Mouse (Mus musculus): ENCODE results near the gene 1600014C10Rik. TPM values are rescaled to one million over a fixed set of nuclear protein-coding genes. Genes with fewer than 3 reads are reported as not detected.

The 1600014C10Rik gene
- polyA plus RNA-seq, 1 experiment from 2014 or later, result 9.0 TPM

DNA sequence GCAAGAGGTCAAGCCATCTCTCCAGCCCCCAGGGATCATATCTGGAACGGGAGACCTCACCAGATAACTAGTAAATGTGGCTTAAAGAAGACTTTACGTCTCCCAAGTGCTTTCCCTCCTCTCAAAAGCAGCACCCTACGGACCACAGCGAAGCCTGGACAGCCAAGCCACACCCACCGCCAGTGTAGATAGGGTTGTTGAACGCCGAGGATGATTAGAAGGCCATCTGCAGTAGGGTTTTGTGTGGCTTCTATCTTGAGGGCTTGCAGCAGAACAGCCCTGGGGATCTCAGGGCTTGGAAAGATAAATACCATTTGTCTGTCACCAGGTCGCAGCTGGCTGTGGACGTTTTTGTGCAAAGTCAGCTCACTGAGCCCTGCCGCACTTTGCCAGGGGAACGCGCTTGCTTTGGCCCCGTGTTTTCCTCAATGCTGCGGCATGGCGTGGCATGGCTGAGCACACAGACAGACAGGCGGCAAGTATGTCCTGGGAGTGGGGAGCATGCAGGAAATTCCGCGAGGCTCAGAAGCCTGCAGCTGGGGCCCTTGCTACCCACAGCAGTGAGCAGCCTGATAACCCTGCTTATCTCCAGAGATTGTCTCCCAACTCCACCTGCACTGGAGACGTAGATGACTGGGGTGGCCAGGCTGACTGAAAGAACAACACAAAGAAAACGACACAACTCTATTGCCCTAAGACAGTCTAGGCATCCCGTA lies 15.9 kb upstream of the 1600014C10Rik start:
- DNase-seq, result no peak
- H3K27me3 ChIP-seq, result no peaks in the 10 kb centered on the region
- no peak overlapping the region for H3K9ac ChIP-seq
- peak overlapping the region; percentile 50 for H3K4me2 ChIP-seq
- peak; percentile 45 for ATAC-seq (ENCODE audit: low read depth)
- peak overlapping the region; percentile 4; the same call in 1 of the 2 replicates for H3K4me3 ChIP-seq (replicated peaks)
- H3K9me3 ChIP-seq (replicated peaks), result no peaks in the 10 kb centered on the region
- no peak overlapping the region for H3K27ac ChIP-seq
- WGBS (ENCODE audit: insufficient replicate concordance), result 19% methylated on average over 21 of the region's 21 CpGs
- H3K4me1 ChIP-seq (replicated peaks), result peaks cover 8% of the 10 kb centered on the region
- no peaks in the 10 kb centered on the region for H3K36me3 ChIP-seq

DNA sequence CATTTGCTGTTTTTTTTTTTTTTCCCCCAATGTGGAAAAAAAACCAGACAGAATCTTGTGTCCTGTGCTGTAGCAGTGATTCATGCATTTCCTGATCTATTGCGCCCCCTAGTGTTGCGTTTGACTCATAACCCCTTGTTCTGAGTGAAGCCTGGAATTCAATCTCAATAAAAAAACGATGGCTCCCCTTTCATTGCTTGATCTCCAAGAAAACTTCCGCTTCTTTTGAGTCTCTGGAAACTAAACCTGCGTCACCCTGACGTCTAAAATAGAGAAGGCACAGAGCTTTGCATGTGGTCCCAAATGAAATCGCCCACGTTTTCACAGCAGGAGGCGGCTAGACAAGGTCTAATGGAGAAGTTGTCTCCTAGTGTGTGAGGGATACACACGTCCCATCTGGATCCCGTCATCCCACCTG lies 15.3 kb upstream of the 1600014C10Rik start:
- ATAC-seq (ENCODE audit: low read depth) (no peak), DNase-seq (no peak)

GRCm38 (mm10) chr7:38173871-38174270 lies 9.1 kb upstream of the 1600014C10Rik start:
- Histone ChIP-seq H3K36me3 (no peaks in the 10 kb centered on the region), H3K9me3 (replicated peaks) (no peaks in the 10 kb centered on the region), H3K27ac (no peak overlapping the region), H3K27me3 (peaks cover 30% of the 10 kb centered on the region), H3K4me1 (replicated peaks) (peaks cover 6% of the 10 kb centered on the region; the same call in 1 of the 2 replicates), H3K4me3 (replicated peaks) (peak overlapping the region; percentile 23; the same call in 1 of the 2 replicates), H3K4me2 (peak overlapping the region; percentile 49), H3K9ac (no peak overlapping the region)
- 28% methylated on average over 14 of the region's 14 CpGs for WGBS (ENCODE audit: insufficient replicate concordance)
- no peak for ATAC-seq (ENCODE audit: low read depth)
- DNase-seq, result no peak

More for the DNA sequence above, 15.3 kb upstream of the 1600014C10Rik start:
- Histone ChIP-seq H3K27me3 (no peaks in the 10 kb centered on the region), H3K4me1 (replicated peaks) (peaks cover 8% of the 10 kb centered on the region), H3K4me3 (replicated peaks) (no peak overlapping the region), H3K9ac (no peak overlapping the region), H3K36me3 (no peaks in the 10 kb centered on the region), H3K4me2 (peak overlapping the region; percentile 50; the same call in 1 of the 2 replicates), H3K27ac (no peak overlapping the region), H3K9me3 (replicated peaks) (no peaks in the 10 kb centered on the region)
- WGBS (ENCODE audit: insufficient replicate concordance), result 17% methylated on average over 11 of the region's 11 CpGs

DNA sequence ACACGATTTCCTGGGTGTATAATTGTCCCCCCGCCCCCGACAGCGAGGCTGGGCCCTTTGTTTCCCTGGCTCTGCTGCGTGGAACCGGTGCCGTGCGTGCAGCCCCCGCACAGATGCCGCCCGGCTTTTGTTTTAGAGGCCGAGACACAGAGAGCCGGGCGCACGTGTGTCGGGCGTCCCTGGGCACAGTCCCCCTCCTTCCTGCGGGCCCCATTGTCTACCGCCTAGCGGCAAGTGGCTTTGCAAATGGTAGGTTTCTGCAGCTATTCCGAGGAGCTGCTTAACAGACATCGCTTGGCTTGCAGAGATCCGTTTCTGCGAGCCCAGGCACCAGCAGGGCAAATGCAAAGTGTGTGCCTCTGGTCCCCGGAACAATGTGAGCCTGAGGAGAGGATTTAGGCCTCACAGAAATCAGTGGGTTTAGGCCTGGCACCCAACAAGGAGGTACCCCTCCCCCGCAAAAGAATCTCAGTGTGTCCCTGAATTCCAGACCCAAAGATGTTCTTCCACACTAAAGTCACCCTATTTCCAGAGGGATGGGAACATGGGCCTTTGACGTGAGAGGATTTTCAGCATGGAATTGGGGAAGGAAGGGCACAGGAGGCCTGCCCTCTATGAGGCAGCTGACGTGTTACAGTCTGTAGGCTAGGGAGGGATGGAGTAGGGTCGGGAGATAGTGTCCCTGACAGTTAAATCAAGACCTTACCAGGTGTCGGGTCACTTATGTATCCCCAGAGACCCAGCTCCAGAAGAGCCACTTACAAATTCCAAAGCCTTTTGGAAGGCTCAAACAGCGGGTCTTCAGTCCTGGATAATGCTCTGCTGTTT lies 8.5 kb upstream of the 1600014C10Rik start:
- peaks cover 6% of the 10 kb centered on the region; the same call in 1 of the 2 replicates for H3K4me1 ChIP-seq (replicated peaks)
- no peak overlapping the region for H3K27ac ChIP-seq
- 13% methylated on average over 31 of the region's 31 CpGs for WGBS (ENCODE audit: insufficient replicate concordance)
- peak overlapping the region; percentile 49 for H3K4me2 ChIP-seq
- H3K9ac ChIP-seq, result no peak overlapping the region
- H3K9me3 ChIP-seq (replicated peaks), result no peaks in the 10 kb centered on the region
- ATAC-seq (ENCODE audit: low read depth) (no peak), DNase-seq (no peak)
- H3K36me3 ChIP-seq, result no peaks in the 10 kb centered on the region
- peaks cover 30% of the 10 kb centered on the region for H3K27me3 ChIP-seq
- peak overlapping the region; percentile 23; the same call in 1 of the 2 replicates for H3K4me3 ChIP-seq (replicated peaks)

DNA sequence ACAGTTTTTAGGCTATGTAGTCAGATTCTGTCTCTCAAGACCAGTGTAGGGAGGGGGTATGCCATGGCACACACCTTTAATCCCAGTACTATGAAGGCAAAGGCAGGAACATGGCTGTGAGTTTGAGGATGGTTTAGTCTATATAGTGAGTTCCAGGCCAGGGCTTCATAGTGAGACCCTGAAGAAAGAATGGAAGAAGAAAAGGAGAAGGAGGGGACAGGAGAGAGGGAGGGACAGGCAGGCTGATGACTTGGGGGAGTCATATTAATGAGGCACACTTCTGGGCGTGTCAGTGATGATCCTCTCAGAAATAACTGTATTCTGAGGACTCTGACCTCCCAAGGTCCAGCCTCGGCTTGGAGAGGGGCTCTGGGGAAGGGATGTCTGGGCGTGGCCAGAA lies 7.0 kb upstream of the 1600014C10Rik start:
- H3K27me3 ChIP-seq, result peaks cover 30% of the 10 kb centered on the region
- DNase-seq (no peak), ATAC-seq (ENCODE audit: low read depth) (no peak)
- H3K4me1 ChIP-seq (replicated peaks), result peaks cover 6% of the 10 kb centered on the region; the same call in 1 of the 2 replicates
- H3K36me3 ChIP-seq, result no peaks in the 10 kb centered on the region
- H3K9ac ChIP-seq, result no peak overlapping the region
- no peak overlapping the region for H3K4me3 ChIP-seq (replicated peaks)
- H3K4me2 ChIP-seq, result no peak overlapping the region
- WGBS (ENCODE audit: insufficient replicate concordance), result 42% methylated on average over 3 of the region's 3 CpGs
- no peaks in the 10 kb centered on the region for H3K9me3 ChIP-seq (replicated peaks)
- H3K27ac ChIP-seq, result no peak overlapping the region

DNA sequence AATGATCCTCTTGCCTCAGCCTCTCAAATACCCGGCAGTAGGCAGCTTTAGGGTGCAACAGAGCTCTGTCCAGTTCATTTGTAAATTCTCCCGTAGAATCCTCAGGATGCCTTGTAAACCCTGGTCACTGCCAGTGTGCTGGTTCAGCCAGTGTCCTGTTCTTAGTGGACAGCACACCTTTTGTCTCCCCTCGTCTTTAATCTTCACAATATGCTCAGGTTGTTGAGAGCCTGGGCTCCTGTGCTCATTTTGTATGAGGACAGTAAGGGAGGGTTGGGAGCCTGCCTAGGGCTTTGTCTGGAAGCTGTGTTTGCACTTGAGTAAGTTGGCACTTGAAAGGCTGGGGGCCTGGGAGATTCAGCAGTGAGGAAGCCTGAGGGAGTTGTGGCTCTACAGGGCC lies 3.1 kb upstream of the 1600014C10Rik start:
- Histone ChIP-seq H3K9ac (no peak overlapping the region), H3K27me3 (peaks cover 10% of the 10 kb centered on the region), H3K36me3 (no peaks in the 10 kb centered on the region), H3K9me3 (replicated peaks) (no peaks in the 10 kb centered on the region), H3K4me1 (replicated peaks) (peaks cover 27% of the 10 kb centered on the region), H3K4me2 (no peak overlapping the region), H3K4me3 (replicated peaks) (no peak overlapping the region), H3K27ac (no peak overlapping the region)
- WGBS (ENCODE audit: insufficient replicate concordance), result 57% methylated on average over 3 of the region's 3 CpGs
- DNase-seq (no peak), ATAC-seq (ENCODE audit: low read depth) (no peak)

DNA sequence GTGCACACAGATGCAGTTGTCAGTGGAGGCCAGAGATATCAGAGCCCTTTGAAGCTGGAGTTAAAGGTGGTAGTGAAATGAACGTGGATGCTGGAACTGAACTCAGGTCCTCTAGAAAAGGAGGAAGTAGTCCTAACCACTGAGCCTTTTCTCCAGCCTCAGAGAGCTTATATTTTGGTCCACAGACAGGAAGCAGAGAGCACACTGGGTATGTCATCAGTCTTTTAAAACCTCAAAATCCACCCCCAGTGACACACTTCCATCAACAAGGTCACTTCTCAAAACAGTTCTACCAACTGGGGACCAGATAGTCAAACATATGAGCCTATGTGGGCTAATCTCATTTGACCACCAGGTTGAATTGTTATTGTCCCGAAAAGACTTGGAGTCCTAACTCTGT lies 1.7 kb upstream of the 1600014C10Rik start:
- no peaks in the 10 kb centered on the region for H3K9me3 ChIP-seq (replicated peaks)
- H3K4me2 ChIP-seq, result no peak overlapping the region
- DNase-seq (no peak), ATAC-seq (ENCODE audit: low read depth) (no peak)
- no peak overlapping the region for H3K9ac ChIP-seq
- no peaks in the 10 kb centered on the region for H3K36me3 ChIP-seq
- no peak overlapping the region for H3K27ac ChIP-seq
- WGBS (ENCODE audit: insufficient replicate concordance), result 30% methylated on average over 2 of the region's 2 CpGs
- H3K4me3 ChIP-seq (replicated peaks), result no peak overlapping the region
- H3K4me1 ChIP-seq (replicated peaks), result peaks cover 32% of the 10 kb centered on the region
- no peaks in the 10 kb centered on the region for H3K27me3 ChIP-seq

DNA sequence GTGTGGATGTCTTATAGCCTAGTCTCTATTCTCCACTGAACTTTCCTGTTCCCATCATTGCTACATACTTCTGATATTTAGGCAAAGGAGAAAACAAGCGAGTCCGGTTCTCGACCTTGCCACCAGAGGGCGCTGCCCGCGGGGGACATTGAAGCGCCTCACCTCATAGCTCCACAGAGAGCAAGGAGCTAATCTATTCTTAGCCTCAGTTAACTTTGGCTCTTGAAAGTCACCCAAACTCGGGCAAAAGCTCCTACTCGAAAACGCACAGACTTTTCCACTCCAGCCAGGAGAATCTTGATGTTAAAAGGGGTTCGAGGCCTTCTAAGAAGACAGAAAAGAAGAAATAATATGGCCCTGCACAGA lies 438 bp upstream of the 1600014C10Rik start:
- Histone ChIP-seq H3K36me3 (no peaks in the 10 kb centered on the region), H3K4me2 (peak overlapping the region; percentile 91), H3K27ac (peak overlapping the region; percentile 75), H3K4me1 (replicated peaks) (peaks cover 32% of the 10 kb centered on the region), H3K4me3 (replicated peaks) (peak overlapping the region; percentile 71), H3K9me3 (replicated peaks) (no peaks in the 10 kb centered on the region), H3K27me3 (no peaks in the 10 kb centered on the region), H3K9ac (peak overlapping the region; percentile 73)
- ATAC-seq (ENCODE audit: low read depth) (peak; percentile 62), DNase-seq (peak; percentile 71)
- WGBS (ENCODE audit: insufficient replicate concordance), result 0% methylated on average over 11 of the region's 11 CpGs

DNA sequence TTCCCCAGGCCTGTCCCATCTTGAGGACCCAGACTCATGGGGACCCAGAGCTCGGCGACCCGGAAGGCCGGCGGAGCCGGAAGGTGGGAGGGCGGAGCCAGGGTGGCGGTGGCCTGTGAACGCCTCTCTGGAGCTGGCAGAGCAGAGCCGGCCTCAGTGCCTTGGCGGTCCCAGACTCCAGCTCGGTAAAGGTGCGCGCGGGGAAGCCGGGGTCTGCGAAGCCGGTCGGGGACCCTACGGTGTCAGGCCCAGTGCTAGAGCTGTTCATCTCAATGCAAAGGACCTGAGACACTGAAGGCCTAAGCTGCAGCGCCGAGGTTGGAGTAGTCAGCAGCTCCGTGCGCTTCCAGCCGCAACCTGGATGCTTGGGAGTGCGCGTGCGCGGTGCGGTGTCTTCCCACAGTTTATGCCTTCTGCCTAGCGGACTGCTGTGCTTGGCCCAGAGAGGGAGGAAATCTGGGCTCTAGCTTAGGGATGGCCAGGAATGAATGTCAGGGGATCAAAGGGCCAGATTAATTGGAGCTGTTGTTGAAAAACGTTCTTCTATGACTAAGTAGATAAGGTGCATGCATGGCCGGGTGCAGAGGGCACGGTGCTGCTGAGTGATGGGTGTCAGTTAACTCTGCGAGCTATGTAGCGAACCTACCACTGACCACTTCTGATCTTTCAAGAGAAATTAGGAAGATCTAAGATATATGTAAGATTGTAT lies 846 bp downstream of the 1600014C10Rik start:
- H3K4me1 ChIP-seq (replicated peaks), result peaks cover 38% of the 10 kb centered on the region
- H3K9ac ChIP-seq, result peak overlapping the region; percentile 73
- no peaks in the 10 kb centered on the region for H3K9me3 ChIP-seq (replicated peaks)
- H3K4me3 ChIP-seq (replicated peaks), result peak overlapping the region; percentile 71
- H3K27ac ChIP-seq, result peak overlapping the region; percentile 75
- ATAC-seq (ENCODE audit: low read depth), result peak; percentile 83
- no peaks in the 10 kb centered on the region for H3K36me3 ChIP-seq
- H3K27me3 ChIP-seq, result no peaks in the 10 kb centered on the region
- H3K4me2 ChIP-seq, result peak overlapping the region; percentile 91
- 2% methylated on average over 36 of the region's 36 CpGs for WGBS (ENCODE audit: insufficient replicate concordance)
- DNase-seq, result peak; percentile 71

- ATAC-seq (ENCODE audit: low read depth), result no peak
These were observed 1.4 kb downstream of the 1600014C10Rik start for GRCm38 (mm10) chr7:38184418-38184745.

GRCm38 (mm10) chr7:38184786-38185185 lies 1.8 kb downstream of the 1600014C10Rik start:
- Histone ChIP-seq H3K9me3 (replicated peaks) (no peaks in the 10 kb centered on the region), H3K9ac (peak overlapping the region; percentile 73; the same call in 1 of the 2 replicates), H3K4me1 (replicated peaks) (peaks cover 38% of the 10 kb centered on the region), H3K4me2 (peak overlapping the region; percentile 91), H3K27me3 (no peaks in the 10 kb centered on the region), H3K36me3 (no peaks in the 10 kb centered on the region), H3K4me3 (replicated peaks) (peak overlapping the region; percentile 71; the same call in 1 of the 2 replicates), H3K27ac (no peak overlapping the region)
- DNase-seq (no peak), ATAC-seq (ENCODE audit: low read depth) (no peak)
- WGBS (ENCODE audit: insufficient replicate concordance), result 72% methylated on average over 6 of the region's 6 CpGs

More at GRCm38 (mm10) chr7:38184418-38184745, 1.4 kb downstream of the 1600014C10Rik start:
- H3K4me1 ChIP-seq (replicated peaks), result peaks cover 38% of the 10 kb centered on the region
- peak overlapping the region; percentile 73; the same call in 1 of the 2 replicates for H3K9ac ChIP-seq
- H3K9me3 ChIP-seq (replicated peaks), result no peaks in the 10 kb centered on the region
- H3K27ac ChIP-seq, result peak overlapping the region; percentile 75; the same call in 1 of the 2 replicates
- H3K4me3 ChIP-seq (replicated peaks), result peak overlapping the region; percentile 71
- no peaks in the 10 kb centered on the region for H3K36me3 ChIP-seq
- 27% methylated on average over 1 of the region's 1 CpGs for WGBS (ENCODE audit: insufficient replicate concordance)
- peak overlapping the region; percentile 91 for H3K4me2 ChIP-seq
- DNase-seq, result no peak
- H3K27me3 ChIP-seq, result no peaks in the 10 kb centered on the region

Data from liver, embryonic 13.5 days (tissue).